Mouse (Mus musculus) kidney, embryonic 14.5 days (tissue): ENCODE measurements around the gene Itgb5. TPM values are rescaled to one million over a fixed set of nuclear protein-coding genes. Genes with fewer than 3 reads are reported as not detected.

Source experiments
- ATAC-seq: fragments of 200-750 bp; cut with Nextera tagmentation; 2 replicates; pipeline ENCODE4 v1.8.0; 2017; ENCODE audit warnings: moderate number of reproducible peaks, mild to moderate bottlenecking, moderate TSS enrichment, moderate library complexity; ENCODE audit not compliant: low FRiP score, low TSS enrichment
- H3K27ac ChIP-seq: fragments of 300-500 bp; sonication (generic); 2 replicates; pipeline ENCODE4 v1.5.1; 2014; ENCODE audit warnings: low read depth, mild to moderate bottlenecking, low read length, moderate library complexity, mixed read lengths
- H3K27me3 ChIP-seq: fragments of 300-500 bp; sonication (generic); 2 replicates; pipeline ENCODE4 v1.6.1; 2014; ENCODE audit warnings: mild to moderate bottlenecking, low read length; ENCODE audit not compliant: control insufficient read depth, insufficient read depth
- H3K36me3 ChIP-seq: fragments of 300-500 bp; sonication (generic); 2 replicates; pipeline ENCODE4 v1.6.1; 2014; ENCODE audit warnings: low read length, mixed read lengths; ENCODE audit not compliant: control insufficient read depth, insufficient read depth
- H3K4me1 ChIP-seq: fragments of 300-500 bp; sonication (generic); 2 replicates; pipeline ENCODE4 v1.6.1; 2014; ENCODE audit warnings: low read length, mixed read lengths; ENCODE audit not compliant: control insufficient read depth, insufficient read depth
- H3K4me2 ChIP-seq: fragments of 300-500 bp; sonication (generic); replicated peaks from 2 replicates; pipeline ENCODE4 v1.6.1; 2014; ENCODE audit warnings: low read depth, mild to moderate bottlenecking, low read length
- H3K4me3 ChIP-seq: fragments of 300-500 bp; sonication (generic); 2 replicates; pipeline ENCODE4 v1.5.1; 2014; ENCODE audit warnings: mild to moderate bottlenecking, low read length
- H3K9ac ChIP-seq: fragments of 300-500 bp; sonication (generic); 2 replicates; pipeline ENCODE4 v1.6.1; 2014; ENCODE audit warnings: low read depth, mild to moderate bottlenecking, low read length, moderate library complexity
- H3K9me3 ChIP-seq: fragments of 300-500 bp; sonication (generic); 2 replicates; pipeline ENCODE4 v1.6.1; 2016; ENCODE audit warnings: low read length; ENCODE audit not compliant: control insufficient read depth
- WGBS: fragments of 180-500 bp; shearing (Covaris S2); extraction: QIAGEN DNeasy Blood & Tissue Kit; methylation state at CpG from one replicate; pipeline ENCODE4 v1.1.7; 2014; 5-methylcytosine and 5-hydroxymethylcytosine counted together
- polyA plus RNA-seq: library from polyadenylated mRNA; unstranded; fragments of >200 nt; fragmentation: Nextera tagmentation; extraction: Ambion mirVana; gene quantifications from 2 replicates; pipeline ENCODE4 v1.2.1, GENCODE M21; 2014

Gene Itgb5
- polyA plus RNA-seq, 1 experiment from 2014 or later: 49.7 TPM

GRCm38 (mm10) chr16:33889000-33889607 lies 59.6 kb downstream of the Itgb5 start:
- Histone ChIP-seq H3K9me3 (no peaks in the 10 kb centered on the region), H3K36me3 (no peaks in the 10 kb centered on the region; the same call in 1 of the 2 replicates), H3K4me3 (no peak overlapping the region), H3K9ac (no peak overlapping the region), H3K4me2 (no peak overlapping the region), H3K4me1 (peaks cover 50% of the 10 kb centered on the region), H3K27ac (no peak overlapping the region), H3K27me3 (no peaks in the 10 kb centered on the region)
- ATAC-seq: 0 out of 2 replicates have a peak, but pooled peaks have one; percentile 2
- 51% methylated on average over 13 of the region's 13 CpGs for WGBS

DNA sequence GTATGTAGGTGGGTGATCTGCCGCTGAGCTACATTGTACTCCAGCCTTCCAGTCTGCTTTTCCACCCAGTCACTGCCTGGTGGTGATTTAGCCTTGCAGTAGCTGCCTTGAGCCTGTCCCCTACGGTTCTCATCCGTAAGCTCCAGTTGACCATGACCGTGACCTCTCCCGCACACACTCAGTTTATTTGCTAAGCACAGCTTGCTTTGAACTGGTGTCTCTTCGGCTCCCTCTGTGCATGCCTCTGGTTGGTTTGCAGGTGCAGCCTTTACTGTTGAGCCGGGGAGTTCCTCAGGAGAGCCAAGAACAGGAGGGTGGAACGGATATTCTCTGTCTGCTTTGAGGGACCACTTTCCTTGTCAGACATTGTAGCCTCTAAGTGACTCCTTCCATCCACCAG lies 61.6 kb downstream of the Itgb5 start:
- Histone ChIP-seq H3K4me3 (no peak overlapping the region), H3K36me3 (no peaks in the 10 kb centered on the region), H3K4me2 (no peak overlapping the region), H3K9ac (no peak overlapping the region), H3K4me1 (peaks cover 42% of the 10 kb centered on the region), H3K9me3 (no peaks in the 10 kb centered on the region), H3K27ac (peak overlapping the region; percentile 80), H3K27me3 (no peaks in the 10 kb centered on the region)
- peak; percentile 29; the same call in 1 of the 2 replicates for ATAC-seq
- WGBS: 18% methylated on average over 8 of the region's 8 CpGs

GRCm38 (mm10) chr16:33891561-33892281 lies 62.3 kb downstream of the Itgb5 start:
- peak; percentile 72 for ATAC-seq
- 14% methylated on average over 14 of the region's 14 CpGs for WGBS
- H3K4me3 ChIP-seq: peak overlapping the region; percentile 8; the same call in 1 of the 2 replicates
- no peak overlapping the region for H3K9ac ChIP-seq
- H3K4me2 ChIP-seq: peak overlapping the region; percentile 19
- H3K27me3 ChIP-seq: no peaks in the 10 kb centered on the region
- peaks cover 39% of the 10 kb centered on the region for H3K4me1 ChIP-seq
- H3K36me3 ChIP-seq: no peaks in the 10 kb centered on the region
- H3K27ac ChIP-seq: peak overlapping the region; percentile 80
- no peaks in the 10 kb centered on the region for H3K9me3 ChIP-seq

- Histone ChIP-seq H3K27ac (peak overlapping the region; percentile 51; the same call in 1 of the 2 replicates), H3K4me1 (peaks cover 34% of the 10 kb centered on the region), H3K27me3 (no peaks in the 10 kb centered on the region), H3K9ac (no peak overlapping the region), H3K36me3 (no peaks in the 10 kb centered on the region), H3K4me3 (no peak overlapping the region), H3K4me2 (peak overlapping the region; percentile 18; the same call in 1 of the 2 replicates), H3K9me3 (no peaks in the 10 kb centered on the region)
- no peak for ATAC-seq
- WGBS: 26% methylated on average over 6 of the region's 6 CpGs
These were observed 63.1 kb downstream of the Itgb5 start for GRCm38 (mm10) chr16:33892539-33892938.

DNA sequence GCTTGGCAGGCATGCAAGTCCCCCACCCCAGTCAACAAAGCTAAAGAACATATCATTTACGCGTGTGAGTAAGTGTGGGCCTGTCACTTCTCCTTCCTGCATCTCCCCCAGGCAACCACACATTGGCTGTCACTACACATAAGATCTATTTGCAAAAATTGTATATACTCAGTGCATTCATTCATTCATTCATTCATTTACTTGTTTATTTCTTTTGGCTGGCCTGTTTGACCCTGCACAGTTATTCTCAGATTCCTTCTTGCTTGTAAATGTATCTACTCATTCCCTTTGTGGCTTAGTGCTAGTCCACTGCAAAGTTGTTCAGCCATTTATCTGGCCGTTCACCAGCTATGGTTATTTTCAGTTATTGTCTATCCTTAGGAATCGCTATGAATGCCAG lies 64.3 kb downstream of the Itgb5 start:
- 77% methylated on average over 4 of the region's 4 CpGs for WGBS
- ATAC-seq: no peak
- H3K4me2 ChIP-seq: no peak overlapping the region
- H3K27ac ChIP-seq: no peak overlapping the region
- H3K4me3 ChIP-seq: no peak overlapping the region
- no peaks in the 10 kb centered on the region for H3K9me3 ChIP-seq
- no peaks in the 10 kb centered on the region for H3K27me3 ChIP-seq
- no peak overlapping the region for H3K9ac ChIP-seq
- no peaks in the 10 kb centered on the region for H3K36me3 ChIP-seq
- peaks cover 34% of the 10 kb centered on the region for H3K4me1 ChIP-seq

DNA sequence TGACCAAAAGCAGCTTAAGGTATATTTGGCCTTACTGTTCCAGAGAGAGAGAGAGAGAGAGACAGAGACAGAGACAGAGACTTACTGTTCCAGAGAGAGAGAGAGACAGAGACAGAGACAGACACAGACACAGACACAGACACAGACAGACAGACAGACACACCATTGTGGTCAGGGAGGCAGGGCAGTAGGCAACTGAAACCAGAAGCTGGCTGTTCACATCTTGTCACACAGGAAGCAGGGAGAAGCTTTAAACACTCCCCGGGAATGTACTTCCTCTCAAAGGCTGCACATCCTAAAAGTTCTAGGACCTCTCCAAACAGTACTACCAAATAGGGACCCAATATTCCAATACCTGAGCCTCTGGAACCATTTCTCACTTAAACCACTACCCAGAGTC lies 65.0 kb downstream of the Itgb5 start:
- Histone ChIP-seq H3K9me3 (no peaks in the 10 kb centered on the region), H3K27me3 (no peaks in the 10 kb centered on the region), H3K4me1 (peaks cover 32% of the 10 kb centered on the region), H3K9ac (no peak overlapping the region), H3K36me3 (peaks cover 4% of the 10 kb centered on the region; the same call in 1 of the 2 replicates), H3K4me3 (no peak overlapping the region), H3K4me2 (no peak overlapping the region), H3K27ac (no peak overlapping the region)
- 62% methylated on average over 1 of the region's 1 CpGs for WGBS
- ATAC-seq: no peak

DNA sequence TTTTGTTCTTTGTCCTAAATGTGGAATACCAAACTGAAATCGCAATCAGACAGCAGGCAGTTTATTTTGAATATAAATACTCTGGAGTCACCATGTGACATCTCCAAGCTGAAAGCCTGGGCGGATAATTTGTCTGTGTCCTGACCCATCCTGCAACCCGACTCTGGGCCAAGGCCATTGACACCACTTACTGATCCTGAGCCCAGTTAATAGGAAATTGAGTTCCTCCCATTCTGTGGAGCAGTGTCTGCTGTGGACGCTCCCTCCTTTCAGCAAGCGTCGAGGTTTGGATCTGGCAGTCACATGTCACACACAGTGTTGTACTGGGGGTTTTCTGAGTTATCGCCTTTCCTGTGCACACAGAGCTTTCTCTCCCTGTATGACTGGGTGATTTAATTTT lies 66.2 kb downstream of the Itgb5 start:
- no peak overlapping the region for H3K9ac ChIP-seq
- peaks cover 5% of the 10 kb centered on the region; the same call in 1 of the 2 replicates for H3K36me3 ChIP-seq
- H3K4me1 ChIP-seq: peaks cover 29% of the 10 kb centered on the region
- WGBS: 22% methylated on average over 7 of the region's 7 CpGs
- H3K27ac ChIP-seq: no peak overlapping the region
- peak; percentile 68 for ATAC-seq
- H3K9me3 ChIP-seq: no peaks in the 10 kb centered on the region
- no peak overlapping the region for H3K4me3 ChIP-seq
- no peaks in the 10 kb centered on the region for H3K27me3 ChIP-seq
- no peak overlapping the region for H3K4me2 ChIP-seq

- Histone ChIP-seq H3K4me1 (peaks cover 21% of the 10 kb centered on the region), H3K4me3 (no peak overlapping the region), H3K9ac (no peak overlapping the region), H3K36me3 (peaks cover 5% of the 10 kb centered on the region; the same call in 1 of the 2 replicates), H3K27ac (no peak overlapping the region), H3K9me3 (no peaks in the 10 kb centered on the region), H3K4me2 (no peak overlapping the region), H3K27me3 (no peaks in the 10 kb centered on the region)
- WGBS: 97% methylated on average over 7 of the region's 7 CpGs
- ATAC-seq: no peak
These were observed 67.3 kb downstream of the Itgb5 start for GRCm38 (mm10) chr16:33896801-33897200.
